Mouse (Mus musculus): Measurements from ENCODE around the gene Tspan4. TPM values are rescaled to one million over a fixed set of nuclear protein-coding genes. Genes with fewer than 3 reads are reported as not detected.
A peak's percentile ranks its signal among the peaks of the same experiment; 100 is the strongest.

Tspan4 gene
- polyA plus RNA-seq, 1 experiment: 0.31 TPM

- peaks cover 76% of the 10 kb centered on the region for H3K4me1 ChIP-seq (ENCODE audit: control insufficient read depth)
- H3K9me3 ChIP-seq (ENCODE audit: control insufficient read depth, low read length): no peaks in the 10 kb centered on the region; the same call in 1 of the 2 replicates
- TF ChIP-seq TAL1 (IDR thresholded peaks at IDR 0.05; ENCODE audit: low read length) (no peak), GATA1 (IDR thresholded peaks at IDR 0.05; ENCODE audit: low read length) (no peak)
- peaks cover 17% of the 10 kb centered on the region for H3K36me3 ChIP-seq (ENCODE audit: control insufficient read depth)
- peaks cover 16% of the 10 kb centered on the region for H3K27me3 ChIP-seq (ENCODE audit: control insufficient read depth)
- H3K4me3 ChIP-seq (replicated peaks): peak overlapping the region; percentile 95
Measured at GRCm38 (mm10) chr7:141476981-141477370, 1.9 kb downstream of the Tspan4 start.

- H3K4me1 ChIP-seq (ENCODE audit: control insufficient read depth): peaks cover 78% of the 10 kb centered on the region
- peaks cover 9% of the 10 kb centered on the region for H3K36me3 ChIP-seq (ENCODE audit: control insufficient read depth)
- no peak overlapping the region for H3K4me3 ChIP-seq (replicated peaks)
Measured at GRCm38 (mm10) chr7:141477578-141478269, 2.7 kb downstream of the Tspan4 start.

DNA sequence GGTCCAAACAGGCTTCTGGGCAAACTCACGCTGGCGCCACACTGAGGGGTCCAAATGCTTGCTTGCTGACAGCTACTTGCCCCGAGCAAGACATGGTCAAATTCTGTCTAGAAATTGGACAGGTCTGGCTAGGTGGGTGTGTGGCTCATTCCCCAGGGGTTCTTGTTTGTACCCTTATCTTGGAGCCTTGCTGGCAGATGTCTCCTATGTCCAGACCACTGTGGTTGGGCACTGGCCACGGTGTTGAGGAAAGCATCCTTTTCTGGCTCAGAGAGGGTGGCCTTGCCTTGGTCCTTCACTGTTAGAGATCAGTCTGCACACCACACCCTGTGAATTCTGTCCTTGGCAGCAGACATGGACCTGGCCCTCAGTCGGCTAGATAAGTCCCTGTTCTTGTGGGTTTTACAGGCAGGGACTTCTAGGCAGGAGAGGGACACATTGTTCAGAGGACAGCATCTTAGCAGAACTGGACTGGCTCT is 3.3 kb downstream of the Tspan4 start:
- Histone ChIP-seq H3K9me3 (ENCODE audit: control insufficient read depth, low read length) (no peaks in the 10 kb centered on the region; the same call in 1 of the 2 replicates), H3K4me3 (replicated peaks) (no peak overlapping the region), H3K27me3 (ENCODE audit: control insufficient read depth) (peaks cover 29% of the 10 kb centered on the region), H3K36me3 (ENCODE audit: control insufficient read depth) (peaks cover 4% of the 10 kb centered on the region), H3K4me1 (ENCODE audit: control insufficient read depth) (peaks cover 75% of the 10 kb centered on the region)
- no peak for TF ChIP-seq TAL1 (IDR thresholded peaks at IDR 0.05; ENCODE audit: low read length)

More at GRCm38 (mm10) chr7:141477578-141478269, 2.7 kb downstream of the Tspan4 start:
- Histone ChIP-seq H3K27me3 (ENCODE audit: control insufficient read depth) (peaks cover 23% of the 10 kb centered on the region), H3K9me3 (ENCODE audit: control insufficient read depth, low read length) (no peaks in the 10 kb centered on the region; the same call in 1 of the 2 replicates)
- no peak for TF ChIP-seq TAL1 (IDR thresholded peaks at IDR 0.05; ENCODE audit: low read length)
- no peak for TF ChIP-seq GATA1 (IDR thresholded peaks at IDR 0.05; ENCODE audit: low read length)

DNA sequence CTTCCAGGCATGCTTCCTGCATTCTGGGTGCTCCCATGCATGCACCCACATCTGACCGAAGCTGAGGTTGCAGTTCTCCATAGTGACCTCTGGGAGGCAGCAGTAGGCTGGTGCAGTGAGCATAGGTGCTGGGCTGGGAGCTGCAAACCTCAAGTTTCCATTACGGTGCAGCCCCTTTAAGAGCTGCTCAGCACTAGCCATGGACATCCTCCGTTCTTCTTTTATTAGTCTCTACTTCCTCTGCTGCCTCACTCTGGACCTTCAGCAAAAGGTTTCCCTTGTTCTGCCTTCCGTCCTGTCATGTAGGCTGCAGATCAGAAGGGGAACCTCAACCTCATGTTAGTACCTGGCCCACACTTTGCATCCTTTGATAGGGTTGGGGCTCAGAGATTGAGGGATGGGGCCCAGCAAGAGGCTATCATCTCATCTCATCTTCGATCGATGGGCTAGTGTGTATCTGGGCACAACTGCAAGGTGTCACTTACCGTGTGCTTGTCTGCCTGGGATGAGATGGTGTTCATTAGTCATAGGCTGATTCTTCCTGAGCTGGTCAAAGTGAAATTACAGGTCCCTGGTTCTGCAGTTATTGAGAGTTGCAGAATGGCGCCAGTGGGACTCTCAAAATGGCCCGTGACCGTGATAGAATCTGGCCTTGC is 5.9 kb downstream of the Tspan4 start:
- Histone ChIP-seq H3K4me1 (ENCODE audit: control insufficient read depth) (peaks cover 52% of the 10 kb centered on the region), H3K36me3 (ENCODE audit: control insufficient read depth) (peaks cover 13% of the 10 kb centered on the region), H3K9me3 (ENCODE audit: control insufficient read depth, low read length) (no peaks in the 10 kb centered on the region; the same call in 1 of the 2 replicates), H3K27me3 (ENCODE audit: control insufficient read depth) (peaks cover 38% of the 10 kb centered on the region), H3K4me3 (replicated peaks) (no peak overlapping the region)
- no peak for TF ChIP-seq TAL1 (IDR thresholded peaks at IDR 0.05; ENCODE audit: low read length)
- TF ChIP-seq GATA1 (IDR thresholded peaks at IDR 0.05; ENCODE audit: low read length): no peak

GRCm38 (mm10) chr7:141481498-141482401 is 6.7 kb downstream of the Tspan4 start:
- Histone ChIP-seq H3K9me3 (ENCODE audit: control insufficient read depth, low read length) (no peaks in the 10 kb centered on the region; the same call in 1 of the 2 replicates), H3K4me1 (ENCODE audit: control insufficient read depth) (peaks cover 45% of the 10 kb centered on the region), H3K27me3 (ENCODE audit: control insufficient read depth) (peaks cover 38% of the 10 kb centered on the region), H3K4me3 (replicated peaks) (peak overlapping the region; percentile 54), H3K36me3 (ENCODE audit: control insufficient read depth) (peaks cover 19% of the 10 kb centered on the region)
- TF ChIP-seq GATA1 (IDR thresholded peaks at IDR 0.05; ENCODE audit: low read length) (no peak), TAL1 (IDR thresholded peaks at IDR 0.05; ENCODE audit: low read length) (no peak)

DNA sequence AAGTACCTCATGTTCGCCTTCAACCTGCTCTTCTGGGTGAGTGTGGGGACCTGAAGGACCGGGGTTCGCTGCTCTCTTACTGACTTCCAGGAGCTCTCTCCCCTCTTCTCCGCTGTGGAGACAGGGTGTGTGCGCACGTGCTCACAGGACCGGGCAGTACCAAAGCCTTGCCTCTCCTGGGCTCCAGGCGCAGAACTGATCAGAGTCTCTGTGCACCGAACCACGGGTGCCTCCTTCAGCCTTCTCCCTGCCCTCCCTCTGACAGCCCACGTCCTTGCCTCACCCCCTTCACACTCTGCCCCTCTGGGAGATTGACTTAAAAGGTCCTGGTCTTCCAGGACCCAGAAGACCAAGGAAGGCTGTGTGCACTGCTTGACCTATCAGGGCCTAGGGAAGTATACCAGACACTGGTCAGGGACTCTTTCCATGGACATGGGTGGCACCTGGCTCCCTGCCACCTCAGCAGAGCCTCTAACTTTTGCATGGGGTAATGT is 7.5 kb downstream of the Tspan4 start:
- no peaks in the 10 kb centered on the region; the same call in 1 of the 2 replicates for H3K9me3 ChIP-seq (ENCODE audit: control insufficient read depth, low read length)
- H3K36me3 ChIP-seq (ENCODE audit: control insufficient read depth): peaks cover 24% of the 10 kb centered on the region
- peaks cover 42% of the 10 kb centered on the region for H3K4me1 ChIP-seq (ENCODE audit: control insufficient read depth)
- peaks cover 38% of the 10 kb centered on the region for H3K27me3 ChIP-seq (ENCODE audit: control insufficient read depth)
- TF ChIP-seq GATA1 (IDR thresholded peaks at IDR 0.05; ENCODE audit: low read length): no peak
- no peak for TF ChIP-seq TAL1 (IDR thresholded peaks at IDR 0.05; ENCODE audit: low read length)
- H3K4me3 ChIP-seq (replicated peaks): peak overlapping the region; percentile 54

DNA sequence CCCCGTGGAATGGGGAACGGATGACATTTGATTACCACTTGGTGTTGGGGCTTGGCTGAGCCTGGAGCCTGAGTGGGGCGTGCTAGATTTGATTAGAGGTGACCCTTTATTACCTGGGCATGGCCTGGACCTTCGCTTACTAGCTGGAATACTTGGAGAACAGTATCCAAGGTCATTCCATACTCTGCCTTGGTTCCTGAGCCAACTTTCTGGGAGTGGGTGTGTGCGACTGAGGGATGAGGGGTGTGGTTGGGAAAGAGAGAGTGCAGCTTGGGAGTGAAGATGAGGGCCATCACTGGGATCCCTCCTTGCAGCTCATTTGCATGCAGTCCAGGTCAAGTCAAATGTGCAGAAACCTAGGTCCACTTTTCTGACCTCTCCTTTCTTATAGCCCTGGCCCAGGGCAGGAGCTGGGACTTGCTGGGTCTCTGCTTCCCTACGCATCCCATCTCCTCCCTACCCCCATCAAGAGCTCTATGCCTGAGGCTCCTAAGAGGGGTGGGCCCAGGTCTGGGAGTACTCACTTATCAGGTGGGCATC is 8.1 kb downstream of the Tspan4 start:
- TF ChIP-seq TAL1 (IDR thresholded peaks at IDR 0.05; ENCODE audit: low read length): no peak
- TF ChIP-seq GATA1 (IDR thresholded peaks at IDR 0.05; ENCODE audit: low read length): no peak
- no peaks in the 10 kb centered on the region; the same call in 1 of the 2 replicates for H3K9me3 ChIP-seq (ENCODE audit: control insufficient read depth, low read length)
- H3K36me3 ChIP-seq (ENCODE audit: control insufficient read depth): peaks cover 26% of the 10 kb centered on the region
- H3K27me3 ChIP-seq (ENCODE audit: control insufficient read depth): peaks cover 38% of the 10 kb centered on the region
- H3K4me1 ChIP-seq (ENCODE audit: control insufficient read depth): peaks cover 36% of the 10 kb centered on the region
- no peak overlapping the region for H3K4me3 ChIP-seq (replicated peaks)
